Comparison of ENCODE assay signal across 32 mouse cellular contexts in the genomic region with DNA sequence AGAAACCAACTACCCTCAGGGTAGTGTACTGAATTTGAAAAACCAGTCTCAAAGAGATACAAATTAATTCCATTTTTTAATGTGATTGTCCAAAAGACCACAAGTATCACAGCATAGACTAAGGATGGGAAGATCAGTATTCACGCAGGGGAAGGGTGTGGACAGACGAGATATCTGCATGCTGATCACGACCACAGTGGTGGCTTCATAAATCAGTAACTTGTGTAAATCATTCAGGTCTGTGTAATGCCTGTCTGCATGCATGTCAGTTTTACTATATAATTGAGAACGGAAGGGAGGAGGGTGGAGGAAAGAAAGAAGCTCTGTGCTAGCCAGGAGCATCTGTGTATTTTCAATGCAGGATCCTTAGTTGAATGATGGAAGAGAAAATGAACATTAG.
"Had no signal": no experiment of that assay in that cellular context is flagged by ENCODE, and none has a peak within 500 bp of the region (broad histone marks: within the 10 kb centered on the region; RNA-seq: fewer than 3 reads in every experiment).

No protein-coding gene starts in this region.

- H3K36me3 ChIP-seq: limb, embryonic 10.5 days; limb, embryonic 12.5 days; limb, embryonic 13.5 days; limb, embryonic 15.5 days; liver, embryonic 12.5 days; liver, embryonic 13.5 days; liver, embryonic 15.5 days; lung, embryonic 15.5 days; midbrain, embryonic 10.5 days; midbrain, embryonic 12.5 days; midbrain, embryonic 13.5 days; midbrain, embryonic 15.5 days had no signal

- H3K27me3 ChIP-seq: limb, embryonic 12.5 days; limb, embryonic 13.5 days; limb, embryonic 15.5 days; liver, embryonic 12.5 days; liver, embryonic 13.5 days; liver, embryonic 15.5 days; lung, embryonic 15.5 days; megakaryocyte, embryonic 14.5 days; midbrain, embryonic 12.5 days; midbrain, embryonic 13.5 days; midbrain, embryonic 15.5 days had no signal

- H3K4me1 ChIP-seq: limb, embryonic 12.5 days; limb, embryonic 13.5 days; limb, embryonic 15.5 days; liver, embryonic 12.5 days; liver, embryonic 13.5 days; liver, embryonic 15.5 days; lung, embryonic 15.5 days; megakaryocyte, embryonic 14.5 days; midbrain, embryonic 15.5 days had no signal

- H3K9me3 ChIP-seq: limb, embryonic 10.5 days; limb, embryonic 12.5 days; limb, embryonic 13.5 days; limb, embryonic 15.5 days; liver, embryonic 12.5 days; liver, embryonic 15.5 days; lung, embryonic 15.5 days; megakaryocyte, embryonic 14.5 days; midbrain, embryonic 10.5 days; midbrain, embryonic 12.5 days; midbrain, embryonic 13.5 days; midbrain, embryonic 15.5 days had no signal

- H3K4me3 ChIP-seq: left cerebral cortex, adult 2 months; limb, embryonic 10.5 days; limb, embryonic 12.5 days; limb, embryonic 13.5 days; limb, embryonic 15.5 days; liver, embryonic 12.5 days; liver, embryonic 13.5 days; liver, embryonic 15.5 days; lung, embryonic 15.5 days; megakaryocyte, embryonic 14.5 days; midbrain, embryonic 10.5 days; midbrain, embryonic 12.5 days; midbrain, embryonic 13.5 days; midbrain, embryonic 15.5 days; myocyte had no signal

- H3K4me2 ChIP-seq: limb, embryonic 12.5 days; limb, embryonic 13.5 days; limb, embryonic 15.5 days; liver, embryonic 11.5 days; liver, embryonic 12.5 days; liver, embryonic 13.5 days; liver, embryonic 15.5 days; lung, embryonic 14.5 days; lung, embryonic 15.5 days; midbrain, embryonic 11.5 days; midbrain, embryonic 12.5 days; midbrain, embryonic 13.5 days; midbrain, embryonic 15.5 days had no signal

- H3K9ac ChIP-seq: limb, embryonic 12.5 days; limb, embryonic 13.5 days; limb, embryonic 15.5 days; liver, embryonic 12.5 days; liver, embryonic 13.5 days; liver, embryonic 14.5 days; liver, embryonic 15.5 days; liver, postnatal 0 days; lung, embryonic 14.5 days; lung, embryonic 15.5 days; midbrain, embryonic 12.5 days; midbrain, embryonic 13.5 days; midbrain, embryonic 15.5 days had no signal

- H3K27ac ChIP-seq: left cerebral cortex, adult 2 months; limb, embryonic 10.5 days; limb, embryonic 12.5 days; limb, embryonic 13.5 days; limb, embryonic 15.5 days; liver, embryonic 12.5 days; liver, embryonic 13.5 days; liver, embryonic 14.5 days; liver, embryonic 15.5 days; lung, embryonic 15.5 days; macrophage; midbrain, embryonic 10.5 days; midbrain, embryonic 12.5 days; midbrain, embryonic 13.5 days; midbrain, embryonic 15.5 days had no signal

- ATAC-seq: liver, embryonic 12.5 days; liver, postnatal 0 days; lung, postnatal 0 days; midbrain, embryonic 13.5 days; midbrain, embryonic 15.5 days; midbrain, embryonic 16.5 days had no signal

- DNase-seq: layer of hippocampus, postnatal 36 days; left cerebral cortex, postnatal 4 days; liver; liver, embryonic 13.5 days; liver, postnatal 0 days; lung, adult 18-20 months; lung, adult 2 months; lung, embryonic 14.5 days; lung, postnatal 14 days; lung, postnatal 36 days; lung, postnatal 4 days; midbrain, embryonic 14.5 days had no signal
